Mouse (Mus musculus) limb, embryonic 12.5 days (tissue): ENCODE data around the gene Lrmda. TPM values are rescaled to one million over a fixed set of nuclear protein-coding genes. Genes with fewer than 3 reads are reported as not detected.
A peak's percentile ranks its signal among the peaks of the same experiment; 100 is the strongest.

Source experiments
- ATAC-seq: fragments of 200-750 bp; cut with Nextera tagmentation; 2 replicates; pipeline ENCODE4 v1.8.0; 2017; ENCODE audit warnings: low read depth, moderate TSS enrichment; ENCODE audit not compliant: insufficient number of reproducible peaks, insufficient read depth, low FRiP score, low TSS enrichment
- H3K27ac ChIP-seq: fragments of 300-500 bp; sonication (generic); 2 replicates; pipeline ENCODE4 v1.5.1; 2016; ENCODE audit warnings: mild to moderate bottlenecking, moderate library complexity
- H3K27me3 ChIP-seq: fragments of 300-500 bp; sonication (generic); 2 replicates; pipeline ENCODE4 v1.6.1; 2016; ENCODE audit warnings: mild to moderate bottlenecking, moderate library complexity
- H3K36me3 ChIP-seq: fragments of 300-500 bp; sonication (generic); 2 replicates; pipeline ENCODE4 v1.6.1; 2016; ENCODE audit warnings: mild to moderate bottlenecking, moderate library complexity
- H3K4me1 ChIP-seq: fragments of 300-500 bp; sonication (generic); replicated peaks from 2 replicates; pipeline ENCODE4 v1.6.1; 2016
- H3K4me2 ChIP-seq: fragments of 300-500 bp; sonication (generic); 2 replicates; pipeline ENCODE4 v1.6.1; 2016; ENCODE audit warnings: mild to moderate bottlenecking, moderate library complexity
- H3K4me3 ChIP-seq: fragments of 300-500 bp; sonication (generic); replicated peaks from 2 replicates; pipeline ENCODE4 v1.5.1; 2016; ENCODE audit warnings: mild to moderate bottlenecking
- H3K9ac ChIP-seq: fragments of 300-500 bp; sonication (generic); replicated peaks from 2 replicates; pipeline ENCODE4 v1.6.1; 2016; ENCODE audit warnings: mild to moderate bottlenecking, moderate library complexity
- H3K9me3 ChIP-seq: fragments of 300-500 bp; sonication (generic); 2 replicates; pipeline ENCODE4 v1.6.1; 2016; ENCODE audit warnings: mild to moderate bottlenecking, moderate library complexity
- WGBS: fragments of 180-500 bp; shearing (Covaris S2); methylation state at CpG from one replicate; pipeline ENCODE4 v1.1.7; 2016; 5-methylcytosine and 5-hydroxymethylcytosine counted together
- polyA plus RNA-seq: library from polyadenylated mRNA; unstranded; fragments of >200 nt; fragmentation: Nextera tagmentation; extraction: Ambion mirVana; gene quantifications from 2 replicates; pipeline ENCODE4 v1.2.1, GENCODE M21; 2016

The Lrmda gene
- polyA plus RNA-seq, 1 experiment from 2014 or later = 0.41 TPM

DNA sequence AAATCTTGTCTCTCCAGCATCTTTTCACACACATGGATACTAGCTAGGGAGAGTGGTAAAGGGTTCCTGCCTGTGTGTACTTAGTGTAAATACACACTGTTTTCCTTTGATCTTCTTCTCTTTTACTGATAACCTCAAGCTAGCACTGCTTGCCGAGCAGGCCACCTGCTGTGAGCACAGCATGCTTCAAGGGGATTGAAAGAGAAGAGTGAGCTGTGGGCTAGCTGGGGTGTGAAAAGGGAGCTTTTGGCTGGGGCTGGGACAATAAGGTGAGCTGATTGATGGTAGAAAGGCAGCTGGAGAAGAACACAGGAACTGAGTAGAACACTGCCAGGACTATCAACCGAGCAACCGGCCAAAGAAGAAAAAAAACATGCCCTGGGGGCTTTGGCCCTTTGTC lies 124.5 kb downstream of the Lrmda start:
- Histone ChIP-seq H3K4me3 (no peak overlapping the region), H3K9ac (no peak overlapping the region), H3K27ac (no peak overlapping the region), H3K9me3 (no peaks in the 10 kb centered on the region), H3K4me1 (peaks cover 32% of the 10 kb centered on the region), H3K4me2 (no peak overlapping the region), H3K36me3 (no peaks in the 10 kb centered on the region), H3K27me3 (no peaks in the 10 kb centered on the region; the same call in 1 of the 2 replicates)
- WGBS = 15% methylated on average over 3 of the region's 3 CpGs
- ATAC-seq = no peak

DNA sequence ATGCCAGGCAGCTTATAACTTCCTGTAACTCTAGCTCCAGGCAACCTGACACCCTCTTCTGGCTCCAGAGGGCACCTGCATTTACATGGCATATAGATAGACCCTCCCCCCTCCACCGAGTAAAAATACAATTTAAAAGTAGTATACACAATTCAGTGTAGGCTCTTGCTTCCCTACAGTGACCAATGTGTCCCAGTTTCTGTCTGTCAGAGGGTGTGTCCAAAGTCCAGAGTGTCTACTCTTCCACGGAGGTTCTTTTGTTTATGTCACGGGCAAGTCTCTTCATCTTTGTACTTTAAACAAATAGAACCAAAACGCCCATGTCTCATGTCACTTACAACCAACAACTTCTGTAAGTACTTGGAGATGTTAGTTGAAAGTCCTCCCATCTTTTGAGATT lies 126.4 kb downstream of the Lrmda start:
- ATAC-seq = no peak
- H3K9ac ChIP-seq = no peak overlapping the region
- peaks cover 32% of the 10 kb centered on the region for H3K4me1 ChIP-seq
- WGBS = 62% methylated on average over 4 of the region's 4 CpGs
- H3K9me3 ChIP-seq = no peaks in the 10 kb centered on the region
- no peaks in the 10 kb centered on the region for H3K36me3 ChIP-seq
- no peak overlapping the region for H3K27ac ChIP-seq
- H3K4me3 ChIP-seq = no peak overlapping the region
- H3K4me2 ChIP-seq = no peak overlapping the region
- peaks cover 4% of the 10 kb centered on the region for H3K27me3 ChIP-seq

DNA sequence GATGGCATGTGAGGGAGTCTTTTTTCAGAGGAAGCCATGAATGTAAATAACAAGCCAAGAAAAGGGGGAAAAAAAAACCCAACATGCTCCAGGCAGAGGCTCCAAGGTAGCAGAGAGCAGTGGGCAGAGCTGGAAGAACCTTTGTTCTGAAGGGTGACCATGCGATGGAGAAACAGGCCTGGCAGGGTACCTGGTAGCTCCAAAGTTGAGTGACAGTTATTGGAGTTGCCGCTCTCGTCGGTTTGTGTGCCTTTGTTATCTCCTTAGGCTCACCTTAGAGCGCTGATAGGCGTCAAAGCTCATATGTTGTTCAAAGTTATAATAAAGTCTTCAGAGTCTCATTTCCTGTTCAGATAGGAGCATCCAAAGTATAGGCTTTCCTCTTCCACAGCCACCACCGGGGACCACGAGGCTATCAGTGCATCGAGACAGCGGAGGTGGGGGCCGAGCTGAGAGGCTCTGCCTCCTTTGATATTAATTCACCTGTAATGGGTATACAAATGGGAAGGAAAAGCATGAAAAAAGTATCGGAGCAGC lies 127.1 kb downstream of the Lrmda start:
- Histone ChIP-seq H3K36me3 (no peaks in the 10 kb centered on the region), H3K4me2 (no peak overlapping the region), H3K9ac (no peak overlapping the region), H3K27me3 (peaks cover 6% of the 10 kb centered on the region), H3K27ac (no peak overlapping the region), H3K4me3 (no peak overlapping the region), H3K9me3 (no peaks in the 10 kb centered on the region), H3K4me1 (peaks cover 32% of the 10 kb centered on the region)
- 79% methylated on average over 12 of the region's 12 CpGs for WGBS
- no peak for ATAC-seq

DNA sequence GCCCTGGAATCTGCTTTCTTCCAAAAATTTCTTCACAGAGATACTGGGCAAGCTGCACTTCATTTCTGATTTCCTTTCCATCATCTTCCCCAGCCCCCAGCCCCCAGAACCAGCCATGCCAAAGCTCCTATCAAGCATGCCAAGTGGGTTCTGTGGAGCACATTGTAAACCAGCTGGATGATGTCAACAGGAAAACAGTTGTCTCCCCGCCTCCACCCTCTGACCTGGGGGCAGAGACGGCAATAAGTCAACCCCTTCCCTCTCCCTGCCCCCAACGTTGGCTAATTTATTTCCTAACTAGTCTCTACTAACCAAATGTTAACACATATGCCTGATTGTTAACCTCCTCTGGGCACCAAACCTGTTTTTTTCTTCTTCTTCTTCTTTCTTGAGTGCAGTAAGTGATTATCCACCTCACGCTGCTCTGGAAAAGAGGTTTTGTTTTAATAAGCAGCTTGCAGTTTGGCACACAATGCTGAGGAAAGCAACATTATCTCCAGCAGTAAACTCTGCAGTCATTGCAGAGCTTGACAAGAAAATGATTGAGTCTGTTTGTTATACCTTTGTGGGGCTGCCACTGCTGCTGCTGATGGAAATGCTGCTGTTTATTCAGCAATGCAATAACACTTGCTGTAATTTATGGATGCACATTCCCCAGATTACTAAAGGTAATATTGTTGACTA lies 128.0 kb downstream of the Lrmda start:
- no peak overlapping the region for H3K9ac ChIP-seq
- peaks cover 12% of the 10 kb centered on the region for H3K27me3 ChIP-seq
- H3K36me3 ChIP-seq = no peaks in the 10 kb centered on the region
- no peaks in the 10 kb centered on the region for H3K9me3 ChIP-seq
- no peak overlapping the region for H3K4me2 ChIP-seq
- peaks cover 39% of the 10 kb centered on the region for H3K4me1 ChIP-seq
- ATAC-seq = no peak
- H3K4me3 ChIP-seq = no peak overlapping the region
- H3K27ac ChIP-seq = no peak overlapping the region
- 7% methylated on average over 4 of the region's 4 CpGs for WGBS

DNA sequence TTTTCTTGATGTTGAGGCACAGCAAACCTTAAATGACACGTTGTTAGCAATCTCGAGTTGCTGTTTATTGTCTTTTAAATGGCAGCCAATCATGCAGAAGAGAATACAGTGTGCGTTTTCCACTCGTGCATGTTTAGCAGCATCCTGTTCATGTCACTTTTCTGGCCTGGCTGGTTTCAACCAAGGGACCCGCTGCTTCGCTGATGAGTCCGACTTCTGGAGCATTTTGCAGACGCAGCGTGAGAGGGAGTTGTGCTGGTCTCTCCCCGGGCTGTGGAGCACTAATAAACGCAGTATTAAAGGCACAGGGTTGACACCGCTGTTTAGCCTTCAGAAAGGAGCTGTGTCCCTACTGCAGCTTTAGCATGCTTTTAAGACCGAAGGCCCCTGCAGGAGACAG lies 133.2 kb downstream of the Lrmda start:
- no peak for ATAC-seq
- H3K27ac ChIP-seq = no peak overlapping the region

DNA sequence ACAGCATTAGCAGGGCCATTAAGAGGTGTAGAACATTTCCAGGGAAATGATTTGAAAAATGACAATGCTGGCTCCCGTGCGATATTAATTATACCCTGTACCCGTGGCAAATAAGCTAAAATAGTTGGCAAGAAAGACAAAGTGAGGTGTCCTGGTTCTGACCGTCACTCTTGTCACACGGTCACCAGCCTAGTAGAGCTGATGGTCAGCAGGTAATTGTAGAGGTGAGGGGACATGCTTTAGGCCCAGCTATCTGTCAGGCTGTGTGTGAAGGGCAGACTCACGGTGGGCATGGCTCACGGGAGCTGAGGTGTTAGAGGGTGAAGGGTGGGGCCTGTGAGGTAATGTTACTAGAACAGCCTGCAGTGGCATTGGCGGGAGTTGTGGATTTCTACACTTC lies 134.6 kb downstream of the Lrmda start:
- Histone ChIP-seq H3K4me3 (no peak overlapping the region), H3K27ac (no peak overlapping the region), H3K27me3 (peaks cover 30% of the 10 kb centered on the region), H3K4me2 (no peak overlapping the region), H3K4me1 (peaks cover 53% of the 10 kb centered on the region), H3K36me3 (no peaks in the 10 kb centered on the region), H3K9ac (no peak overlapping the region), H3K9me3 (no peaks in the 10 kb centered on the region)
- WGBS = 51% methylated on average over 8 of the region's 8 CpGs
- no peak for ATAC-seq

More for the DNA sequence above, 133.2 kb downstream of the Lrmda start:
- Histone ChIP-seq H3K4me2 (peak overlapping the region; percentile 35), H3K4me3 (0 out of 2 replicates have a peak overlapping the region, but pooled peaks have one; percentile 2), H3K9me3 (no peaks in the 10 kb centered on the region), H3K9ac (no peak overlapping the region), H3K27me3 (peaks cover 25% of the 10 kb centered on the region; the same call in 1 of the 2 replicates), H3K4me1 (peaks cover 60% of the 10 kb centered on the region), H3K36me3 (no peaks in the 10 kb centered on the region)
- WGBS = 8% methylated on average over 13 of the region's 13 CpGs

DNA sequence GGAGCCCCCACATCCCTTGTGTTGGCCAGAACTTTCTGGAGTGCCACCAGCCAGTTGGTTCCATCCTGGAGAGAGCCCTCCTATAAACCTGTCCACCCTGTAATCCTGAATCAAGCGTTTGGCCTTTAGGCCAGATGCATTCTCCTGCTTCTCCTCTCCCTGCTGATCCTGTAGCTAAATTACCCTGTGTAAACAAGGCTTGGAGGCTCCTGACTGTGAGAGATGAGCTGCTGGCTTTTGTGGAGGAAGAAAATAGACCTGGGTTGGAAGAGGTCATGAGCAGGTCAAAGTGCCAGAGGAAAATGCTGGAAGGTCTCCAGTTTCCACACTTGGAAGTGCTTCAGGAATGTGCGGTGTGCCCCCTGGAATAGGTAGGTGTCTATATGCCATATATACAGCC lies 135.5 kb downstream of the Lrmda start:
- WGBS = 23% methylated on average over 2 of the region's 2 CpGs
- ATAC-seq = no peak

DNA sequence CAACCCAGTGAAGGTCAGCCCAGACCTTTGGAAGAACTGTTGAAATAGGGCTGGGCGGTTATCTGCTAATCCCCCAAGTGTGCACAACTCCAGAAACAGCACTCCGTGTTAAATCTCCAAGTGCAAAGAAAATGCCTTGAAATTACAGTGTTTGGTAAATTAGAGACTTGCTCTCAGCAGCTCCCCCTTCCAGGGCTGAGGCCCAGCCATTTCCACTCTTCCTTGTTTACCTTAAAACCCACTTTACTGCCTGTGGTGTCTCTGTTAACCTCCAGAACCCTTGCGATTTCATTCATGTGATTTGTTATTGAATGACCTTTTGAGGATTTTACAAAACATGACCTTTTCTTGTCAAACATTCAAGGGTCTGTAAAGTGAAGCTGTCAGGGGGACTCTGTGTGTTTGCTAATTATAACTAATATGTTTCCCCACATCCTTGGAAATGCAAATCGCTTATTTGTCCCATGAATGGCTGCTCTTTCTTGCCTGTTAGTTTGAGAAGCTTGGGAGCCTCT lies 136.1 kb downstream of the Lrmda start:
- Histone ChIP-seq H3K36me3 (no peaks in the 10 kb centered on the region), H3K27me3 (peaks cover 29% of the 10 kb centered on the region), H3K9me3 (no peaks in the 10 kb centered on the region), H3K9ac (no peak overlapping the region), H3K4me1 (peaks cover 53% of the 10 kb centered on the region), H3K4me3 (no peak overlapping the region), H3K27ac (no peak overlapping the region), H3K4me2 (no peak overlapping the region)
- no peak for ATAC-seq
- 38% methylated on average over 4 of the region's 4 CpGs for WGBS

More for the DNA sequence above, 135.5 kb downstream of the Lrmda start:
- H3K9me3 ChIP-seq = no peaks in the 10 kb centered on the region
- H3K36me3 ChIP-seq = no peaks in the 10 kb centered on the region
- no peak overlapping the region for H3K4me2 ChIP-seq
- peaks cover 53% of the 10 kb centered on the region for H3K4me1 ChIP-seq
- no peak overlapping the region for H3K9ac ChIP-seq
- H3K4me3 ChIP-seq = no peak overlapping the region
- peaks cover 30% of the 10 kb centered on the region for H3K27me3 ChIP-seq
- no peak overlapping the region for H3K27ac ChIP-seq

DNA sequence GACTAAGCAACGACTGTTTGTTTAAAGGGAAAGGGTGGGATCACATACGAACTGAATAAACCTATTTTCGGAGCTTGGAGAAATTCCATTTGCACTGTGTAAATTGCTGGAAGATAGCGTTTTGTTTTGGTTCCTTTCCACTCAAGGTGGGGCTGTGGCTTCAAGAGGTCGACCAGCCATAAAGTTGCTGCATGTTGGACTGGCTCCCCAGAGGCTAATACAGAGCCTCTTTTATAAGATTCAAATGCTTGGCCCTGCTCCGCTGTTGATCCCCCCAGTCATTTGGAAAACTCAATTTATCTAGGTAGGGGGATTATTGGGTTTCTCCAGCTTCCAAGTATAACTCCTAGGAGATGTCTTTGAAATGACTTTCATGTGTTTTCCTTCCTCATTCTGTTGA lies 137.5 kb downstream of the Lrmda start:
- no peak overlapping the region for H3K4me2 ChIP-seq
- no peak overlapping the region for H3K27ac ChIP-seq
- 50% methylated on average over 6 of the region's 6 CpGs for WGBS
- H3K36me3 ChIP-seq = no peaks in the 10 kb centered on the region
- no peak overlapping the region for H3K9ac ChIP-seq
- H3K4me1 ChIP-seq = peaks cover 51% of the 10 kb centered on the region
- H3K9me3 ChIP-seq = no peaks in the 10 kb centered on the region
- no peak for ATAC-seq
- H3K4me3 ChIP-seq = no peak overlapping the region
- H3K27me3 ChIP-seq = peaks cover 29% of the 10 kb centered on the region

DNA sequence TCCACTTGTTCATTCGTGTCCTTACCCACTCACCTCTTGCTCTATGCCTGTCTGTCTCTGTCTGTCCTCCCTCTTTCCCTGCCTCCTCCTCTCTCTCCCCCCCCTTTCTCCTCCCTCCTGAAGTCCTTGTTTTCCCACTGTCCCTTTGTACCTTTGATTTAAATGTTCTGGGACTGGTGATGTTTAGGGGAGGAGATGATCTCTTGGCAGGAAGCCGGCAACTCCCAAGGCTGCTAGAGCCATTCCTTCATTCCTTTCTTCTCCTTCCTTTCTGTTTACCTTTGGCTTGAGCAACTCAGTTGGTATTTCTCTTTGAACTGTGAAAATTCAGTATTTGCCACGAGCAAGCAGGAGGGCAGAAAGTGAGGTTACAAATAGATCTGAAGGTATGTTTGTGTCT lies 141.9 kb downstream of the Lrmda start:
- ATAC-seq = no peak
- Histone ChIP-seq H3K9ac (no peak overlapping the region), H3K27me3 (peaks cover 27% of the 10 kb centered on the region), H3K36me3 (no peaks in the 10 kb centered on the region), H3K4me1 (peaks cover 21% of the 10 kb centered on the region), H3K4me2 (no peak overlapping the region), H3K4me3 (no peak overlapping the region), H3K9me3 (no peaks in the 10 kb centered on the region), H3K27ac (no peak overlapping the region)
- 25% methylated on average over 3 of the region's 3 CpGs for WGBS

DNA sequence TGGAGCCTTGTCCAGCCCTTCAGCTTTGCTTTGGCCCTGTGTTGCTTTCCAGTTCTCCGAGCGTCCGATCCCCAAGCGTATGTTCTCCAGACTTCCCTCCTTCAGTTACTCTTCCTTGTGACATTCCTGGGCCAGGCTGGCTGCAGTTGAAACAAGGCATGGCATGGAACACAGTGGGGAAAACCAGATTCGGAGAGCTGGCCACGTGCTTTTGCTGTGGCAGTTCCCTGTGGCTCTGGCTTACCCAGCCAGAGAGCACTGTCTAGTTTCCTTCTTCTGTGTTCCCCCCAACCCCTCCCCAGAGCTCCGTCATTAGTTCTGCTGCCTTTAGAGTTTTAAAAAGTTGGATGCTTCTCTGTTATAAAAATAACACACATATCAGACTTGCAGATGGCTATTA lies 147.8 kb downstream of the Lrmda start:
- Histone ChIP-seq H3K9me3 (no peaks in the 10 kb centered on the region), H3K4me3 (peak overlapping the region; percentile 13; the same call in 1 of the 2 replicates), H3K4me2 (peak overlapping the region; percentile 44), H3K9ac (no peak overlapping the region), H3K27ac (peak overlapping the region; percentile 81), H3K4me1 (peaks cover 39% of the 10 kb centered on the region), H3K36me3 (no peaks in the 10 kb centered on the region), H3K27me3 (peaks cover 43% of the 10 kb centered on the region)
- no peak for ATAC-seq
- WGBS = 10% methylated on average over 7 of the region's 7 CpGs
